ENCODE assay signal across 28 mouse cellular contexts in the genomic region with DNA sequence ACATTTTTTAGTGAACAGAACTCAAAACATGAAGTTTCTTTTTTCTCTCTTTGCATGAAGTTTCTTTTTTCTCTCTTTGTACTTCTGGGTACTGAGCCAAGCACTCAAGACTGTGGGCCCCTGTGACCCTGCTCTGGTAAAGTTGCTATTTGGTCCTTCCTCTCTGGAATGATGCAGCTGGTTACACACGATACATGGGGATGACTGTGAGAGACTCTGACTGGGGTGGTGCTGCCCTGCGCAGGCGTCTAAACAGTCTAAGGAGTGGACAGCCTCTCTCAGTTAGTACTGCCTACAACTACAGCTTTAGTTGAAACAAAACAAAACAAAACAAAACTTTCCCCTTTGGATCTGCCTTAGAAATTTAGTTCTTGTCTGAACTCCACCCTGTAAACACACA.
DNase-seq lines count a peak whose midpoint lies in the region; ATAC-seq and TF ChIP-seq lines count a peak whose summit lies in the region.
"Had no signal": no experiment of that assay in that cellular context is flagged by ENCODE, and none has a peak within 500 bp of the region (broad histone marks: within the 10 kb centered on the region; RNA-seq: fewer than 3 reads in every experiment).

No protein-coding gene starts in this region.

- no peak overlapping the region for H3K27ac ChIP-seq in kidney, embryonic 14.5 days (ENCODE audit: low read depth, low read length)
- no peak overlapping the region for H3K27ac ChIP-seq in kidney, embryonic 15.5 days
- H3K27ac ChIP-seq in lung, embryonic 16.5 days (ENCODE audit: low read length), result no peak overlapping the region
- no peak overlapping the region for H3K27ac ChIP-seq in CH12.LX (ENCODE audit: insufficient read depth, low read depth)
- no peak overlapping the region for H3K27ac ChIP-seq in midbrain, embryonic 14.5 days (replicated peaks; ENCODE audit: low read depth, low read length)
- H3K27ac ChIP-seq: embryonic facial prominence, embryonic 10.5 days; forebrain, embryonic 12.5 days; forebrain, embryonic 15.5 days; heart, embryonic 15.5 days; hindbrain, embryonic 14.5 days; hindbrain, postnatal 0 days had no signal

- no peak for TF ChIP-seq POLR2A in CH12.LX (IDR thresholded peaks at IDR 0.05; ENCODE audit: low read depth, low read length)

- no peak for TF ChIP-seq CTCF in CH12.LX (conservative IDR thresholded peaks at IDR 0.05 in 1 of 2, IDR thresholded peaks at IDR 0.05 in 1 of 2; ENCODE audit: low read depth in 2 of 2, low read length in 2 of 2)

- 0 out of 2 replicates have a peak, but pooled peaks cover 4% of the 10 kb centered on the region for H3K4me1 ChIP-seq in kidney, embryonic 14.5 days (ENCODE audit: control insufficient read depth, insufficient read depth, low read length)
- H3K4me1 ChIP-seq in kidney, embryonic 15.5 days, result peaks cover 27% of the 10 kb centered on the region
- peaks cover 49% of the 10 kb centered on the region for H3K4me1 ChIP-seq in lung, embryonic 16.5 days (replicated peaks; ENCODE audit: control insufficient read depth, insufficient read depth, low read length)
- H3K4me1 ChIP-seq in CH12.LX (ENCODE audit: control insufficient read depth in 1 of 2, insufficient read depth in 2 of 2), result peaks cover 5 to 77% of the 10 kb centered on the region in 2 experiments; a peak in 3 of 4 replicates
- no peaks in the 10 kb centered on the region for H3K4me1 ChIP-seq in midbrain, embryonic 14.5 days (ENCODE audit: control insufficient read depth, insufficient read depth, low read length)
- H3K4me1 ChIP-seq: forebrain, embryonic 12.5 days; forebrain, embryonic 15.5 days had no signal

- H3K36me3 ChIP-seq in kidney, embryonic 14.5 days (ENCODE audit: control insufficient read depth, insufficient read depth, low read length), result 0 out of 2 replicates have a peak, but pooled peaks cover 2% of the 10 kb centered on the region
- H3K36me3 ChIP-seq in kidney, embryonic 15.5 days, result no peaks in the 10 kb centered on the region
- H3K36me3 ChIP-seq in lung, embryonic 16.5 days (ENCODE audit: control insufficient read depth, insufficient read depth, low read length), result no peaks in the 10 kb centered on the region
- peaks cover 0 to 4% of the 10 kb centered on the region in 2 experiments for H3K36me3 ChIP-seq in CH12.LX (replicated peaks in 1 of 2; ENCODE audit: control insufficient read depth in 1 of 2, insufficient read depth in 1 of 2, low read length in 1 of 2)
- no peaks in the 10 kb centered on the region for H3K36me3 ChIP-seq in midbrain, embryonic 14.5 days (ENCODE audit: control insufficient read depth, insufficient read depth, low read length)
- H3K36me3 ChIP-seq: forebrain, embryonic 12.5 days; forebrain, embryonic 15.5 days; heart, embryonic 15.5 days had no signal

- dilution Hi-C loops in CH12.LX (cut with MboI; ENCODE audit: extremely low pct_ligation_motif_present, extremely low pct_unique_long_range_greater_than_20kb, low sequenced_read_pairs), result no loop called here

- no peak overlapping the region for H3K4me2 ChIP-seq in kidney, embryonic 14.5 days (replicated peaks; ENCODE audit: low read depth, low read length)
- no peak overlapping the region for H3K4me2 ChIP-seq in kidney, embryonic 15.5 days
- H3K4me2 ChIP-seq in lung, embryonic 16.5 days (ENCODE audit: low read depth, low read length), result no peak overlapping the region
- H3K4me2 ChIP-seq in CH12.LX (ENCODE audit: insufficient read depth, low read depth, poor library complexity, severe bottlenecking), result peak overlapping the region; percentile 10; the same call in 1 of the 2 replicates
- H3K4me2 ChIP-seq in midbrain, embryonic 14.5 days (ENCODE audit: low read length), result no peak overlapping the region
- H3K4me2 ChIP-seq: embryonic facial prominence, embryonic 13.5 days; forebrain, embryonic 12.5 days; forebrain, embryonic 15.5 days; heart, embryonic 12.5 days; heart, embryonic 15.5 days; hindbrain, embryonic 14.5 days had no signal

- no peak for DNase-seq in lung, adult 18-20 months
- DNase-seq in CH12.LX (ENCODE audit: extremely low read depth), result peak; percentile 37
- DNase-seq in midbrain, embryonic 14.5 days, result no peak
- DNase-seq: adrenal gland, adult 8-10 months; adrenal gland, postnatal 25 days; cerebellum, adult 11-12 months; cerebellum, adult 8-10 months; cerebellum, postnatal 10 days; cerebellum, postnatal 36 days; embryo, embryonic 11 days; gastrocnemius, postnatal 14 days; heart, adult 18-20 months; heart, postnatal 14 days; heart, postnatal 4 days had no signal

- TF ChIP-seq EP300 in CH12.LX (IDR thresholded peaks at IDR 0.05; ENCODE audit: low read length), result no peak

- no peaks in the 10 kb centered on the region for H3K9me3 ChIP-seq in kidney, embryonic 14.5 days (ENCODE audit: control insufficient read depth, low read length)
- no peaks in the 10 kb centered on the region for H3K9me3 ChIP-seq in kidney, embryonic 15.5 days (replicated peaks)
- no peaks in the 10 kb centered on the region for H3K9me3 ChIP-seq in lung, embryonic 16.5 days (ENCODE audit: control insufficient read depth, low read length)
- H3K9me3 ChIP-seq in CH12.LX (replicated peaks; ENCODE audit: low read length), result no peaks in the 10 kb centered on the region
- no peaks in the 10 kb centered on the region for H3K9me3 ChIP-seq in midbrain, embryonic 14.5 days (ENCODE audit: control insufficient read depth, low read length)
- H3K9me3 ChIP-seq: embryonic facial prominence, embryonic 10.5 days; embryonic facial prominence, embryonic 13.5 days; forebrain, embryonic 12.5 days; forebrain, embryonic 15.5 days; heart, embryonic 12.5 days; heart, embryonic 15.5 days had no signal

- ATAC-seq in kidney, embryonic 14.5 days (ENCODE audit: low FRiP score, low TSS enrichment), result peak; percentile 57; the same call in 1 of the 2 replicates
- no peak for ATAC-seq in kidney, embryonic 15.5 days (replicated peaks; ENCODE audit: low FRiP score)
- ATAC-seq in lung, embryonic 16.5 days (ENCODE audit: low read depth), result 0 out of 2 replicates have a peak, but pooled peaks have one; percentile 26
- ATAC-seq in midbrain, embryonic 14.5 days (ENCODE audit: low FRiP score, low TSS enrichment), result no peak
- ATAC-seq: activated CD4-positive, CD25-positive, alpha-beta regulatory T cell, adult 4 months; CD4-positive, CD25-positive, alpha-beta regulatory T cell, adult 4 months; forebrain, embryonic 15.5 days; hindbrain, postnatal 0 days had no signal

- H3K9ac ChIP-seq in kidney, embryonic 14.5 days (ENCODE audit: low read depth, low read length), result no peak overlapping the region
- H3K9ac ChIP-seq in kidney, embryonic 15.5 days, result no peak overlapping the region
- no peak overlapping the region for H3K9ac ChIP-seq in lung, embryonic 16.5 days (ENCODE audit: low read length)
- H3K9ac ChIP-seq in CH12.LX (ENCODE audit: insufficient read depth, low read depth), result no peak overlapping the region
- no peak overlapping the region for H3K9ac ChIP-seq in midbrain, embryonic 14.5 days (replicated peaks; ENCODE audit: low read length)
- H3K9ac ChIP-seq: embryonic facial prominence, embryonic 13.5 days; forebrain, embryonic 12.5 days; forebrain, embryonic 15.5 days; heart, embryonic 12.5 days; heart, embryonic 15.5 days; hindbrain, embryonic 14.5 days had no signal

- H3K27me3 ChIP-seq in kidney, embryonic 14.5 days (ENCODE audit: control insufficient read depth, insufficient read depth, low read length), result no peaks in the 10 kb centered on the region
- no peaks in the 10 kb centered on the region for H3K27me3 ChIP-seq in kidney, embryonic 15.5 days
- no peaks in the 10 kb centered on the region for H3K27me3 ChIP-seq in lung, embryonic 16.5 days (ENCODE audit: control insufficient read depth, insufficient read depth, low read depth, low read length)
- no peaks in the 10 kb centered on the region for H3K27me3 ChIP-seq in CH12.LX (replicated peaks)
- H3K27me3 ChIP-seq in midbrain, embryonic 14.5 days (ENCODE audit: control insufficient read depth, insufficient read depth, low read length), result no peaks in the 10 kb centered on the region
- H3K27me3 ChIP-seq: embryonic facial prominence, embryonic 13.5 days; forebrain, embryonic 12.5 days; forebrain, embryonic 15.5 days; heart, embryonic 12.5 days; heart, embryonic 15.5 days had no signal

- in situ Hi-C loops in CH12.LX (cut with MboI; ENCODE audit: low pct_ligation_motif_present, low pct_unique_long_range_greater_than_20kb, low sequenced_read_pairs), result no loop called here

- no peak for TF ChIP-seq RAD21 in CH12.LX (IDR thresholded peaks at IDR 0.05; ENCODE audit: low read depth, low read length)

- H3K4me3 ChIP-seq in kidney, embryonic 14.5 days (ENCODE audit: low read length), result no peak overlapping the region
- H3K4me3 ChIP-seq in kidney, embryonic 15.5 days (replicated peaks), result no peak overlapping the region
- H3K4me3 ChIP-seq in lung, embryonic 16.5 days (ENCODE audit: low read length), result no peak overlapping the region
- H3K4me3 ChIP-seq in CH12.LX (replicated peaks in 1 of 3; ENCODE audit: low read depth in 2 of 3, low read length in 2 of 3, poor library complexity in 1 of 3), result no peak overlapping the region
- no peak overlapping the region for H3K4me3 ChIP-seq in midbrain, embryonic 14.5 days (replicated peaks; ENCODE audit: low read depth, low read length)
- H3K4me3 ChIP-seq: embryonic facial prominence, embryonic 10.5 days; embryonic facial prominence, embryonic 13.5 days; erythroblast, embryonic 14.5 days; forebrain, embryonic 12.5 days; forebrain, embryonic 15.5 days; heart, embryonic 12.5 days; heart, embryonic 15.5 days had no signal

- 57% methylated on average over 3 of the region's 3 CpGs for WGBS in kidney, embryonic 14.5 days
- 48% methylated on average over 3 of the region's 3 CpGs for WGBS in kidney, embryonic 15.5 days
- WGBS in lung, embryonic 16.5 days, result 34% methylated on average over 3 of the region's 3 CpGs
- 85% methylated on average over 3 of the region's 3 CpGs for WGBS in midbrain, embryonic 14.5 days

- H3K79me2 ChIP-seq in CH12.LX (replicated peaks; ENCODE audit: control insufficient read depth, extremely low read depth, insufficient read depth, poor library complexity, severe bottlenecking), result no peaks in the 10 kb centered on the region

TF ChIP-seq in CH12.LX, 34 proteins besides CTCF, POLR2A, EP300 and RAD21:
- peak; percentile 65 for TF ChIP-seq NRF1 (IDR thresholded peaks at IDR 0.05; ENCODE audit: low read depth, low read length)
- TF ChIP-seq PAX5 (IDR thresholded peaks at IDR 0.05; ENCODE audit: low read length), result no peak
- no peak for TF ChIP-seq BHLHE40 (IDR thresholded peaks at IDR 0.05; ENCODE audit: low read depth, low read length)

Comparison
In these comparisons a context has a peak if more than half of its experiments do, and no peak if none do; other contexts are left out.
1. ATAC-seq: peak in kidney, embryonic 14.5 days (single experiment) and lung, embryonic 16.5 days (single experiment); none in kidney, embryonic 15.5 days (single experiment) and midbrain, embryonic 14.5 days (single experiment).